Mouse (Mus musculus) CH12F3 (cell line): ENCODE results near the gene Gsdmc4.
"Not testable (repeated sequence)": the region's sequence is repeated elsewhere in the genome, so short reads cannot be mapped to it uniquely, and the experiment has no call there.

ENCODE experiments used
- in situ Hi-C: fragments of 300-500 bp; cut with MboI; formaldehyde crosslinking; loops from 2 replicates; pipeline ENCODE4 v1.14.3; 2020; ENCODE audit warnings: low sequenced_read_pairs

Gene Gsdmc4

GRCm38 (mm10) chr15:63912197-63912596 is at the start of gene Gsdmc4:
Gene Gsdmc4 (minus strand): TSS chr15:63912297.
- in situ Hi-C loops: not testable (repeated sequence)

GRCm38 (mm10) chr15:63960542-63960941 is 48.4 kb upstream of the Gsdmc4 start:
- in situ Hi-C loops: no loop called here

GRCm38 (mm10) chr15:63957553-63957952 is 45.5 kb upstream of the Gsdmc4 start:
- in situ Hi-C loops: no loop called here

- in situ Hi-C loops: no loop called here
Measured at GRCm38 (mm10) chr15:63953256-63953655, 41.2 kb upstream of the Gsdmc4 start.

- in situ Hi-C loops: no loop called here
Measured at GRCm38 (mm10) chr15:63941221-63941620, 29.1 kb upstream of the Gsdmc4 start.

- in situ Hi-C loops: no loop called here
Measured at GRCm38 (mm10) chr15:63932656-63933055, 20.6 kb upstream of the Gsdmc4 start.

GRCm38 (mm10) chr15:63931404-63931803 is 19.3 kb upstream of the Gsdmc4 start:
- in situ Hi-C loops: no loop called here

- in situ Hi-C loops: no loop called here
Measured at GRCm38 (mm10) chr15:63930107-63931041, 18.3 kb upstream of the Gsdmc4 start.

GRCm38 (mm10) chr15:63926201-63926600 is 14.1 kb upstream of the Gsdmc4 start:
- in situ Hi-C loops: no loop called here

GRCm38 (mm10) chr15:63924484-63924883 is 12.4 kb upstream of the Gsdmc4 start:
- in situ Hi-C loops: no loop called here

- in situ Hi-C loops: not testable (repeated sequence)
Measured at GRCm38 (mm10) chr15:63921618-63922017, 9.5 kb upstream of the Gsdmc4 start.

- in situ Hi-C loops: not testable (repeated sequence)
Measured at GRCm38 (mm10) chr15:63919728-63920127, 7.6 kb upstream of the Gsdmc4 start.

GRCm38 (mm10) chr15:63916584-63916983 is 4.5 kb upstream of the Gsdmc4 start:
- in situ Hi-C loops: not testable (repeated sequence)

GRCm38 (mm10) chr15:63909896-63910295 is 2.2 kb downstream of the Gsdmc4 start:
- in situ Hi-C loops: not testable (repeated sequence)

- in situ Hi-C loops: not testable (repeated sequence)
Measured at GRCm38 (mm10) chr15:63895560-63896353, 16.3 kb downstream of the Gsdmc4 start.

- in situ Hi-C loops: not testable (repeated sequence)
Measured at GRCm38 (mm10) chr15:63888440-63888839, 23.7 kb downstream of the Gsdmc4 start.

- in situ Hi-C loops: not testable (repeated sequence)
Measured at GRCm38 (mm10) chr15:63887949-63888348, 24.1 kb downstream of the Gsdmc4 start.

- in situ Hi-C loops: not testable (repeated sequence)
Measured at GRCm38 (mm10) chr15:63878458-63878857, 33.6 kb downstream of the Gsdmc4 start, which contains the start of gene Gsdmc3. Gene Gsdmc3 (minus strand): TSS chr15:63878558.

GRCm38 (mm10) chr15:63876160-63876559 is 35.9 kb downstream of the Gsdmc4 start:
- in situ Hi-C loops: not testable (repeated sequence)

GRCm38 (mm10) chr15:63861965-63862364 is 50.1 kb downstream of the Gsdmc4 start:
- in situ Hi-C loops: not testable (repeated sequence)
